Mouse (Mus musculus) lung, adult 2 months (tissue): ENCODE data around the gene Ldb3. TPM values are rescaled to one million over a fixed set of nuclear protein-coding genes. Genes with fewer than 3 reads are reported as not detected.

ENCODE experiments used
- DNase-seq: peaks from one replicate; pipeline ENCODE4 v3.0.0; 2022
- H3K4me1 ChIP-seq: fragments of 200-500 bp; 2 replicates; pipeline ENCODE4 v1.6.1; 2011; ENCODE audit warnings: low read length; ENCODE audit not compliant: control insufficient read depth, insufficient read depth
- H3K4me3 ChIP-seq: fragments of 200-500 bp; replicated peaks from 2 replicates; pipeline ENCODE3; 2011; ENCODE audit warnings: low read depth, mild to moderate bottlenecking, control low read depth, low read length; ENCODE audit errors: extremely low read depth
- CTCF ChIP-seq: fragments of 200-500 bp; IDR thresholded peaks from 2 replicates; pipeline ENCODE4 v1.5.1; 2011; ENCODE audit warnings: mild to moderate bottlenecking, low read length, control low read depth; ENCODE audit not compliant: insufficient read depth
- POLR2A ChIP-seq: fragments of 200-500 bp; IDR thresholded peaks from 2 replicates; pipeline ENCODE4 v1.6.1; 2011; ENCODE audit warnings: low read depth, mild to moderate bottlenecking, control low read depth, low read length, borderline replicate concordance; ENCODE audit errors: extremely low read depth
- WGBS: fragments of 180-500 bp; shearing (Covaris S2); methylation state at CpG from one replicate; pipeline ENCODE4 v1.1.7; 2018; 5-methylcytosine and 5-hydroxymethylcytosine counted together
- polyA plus RNA-seq: library from polyadenylated mRNA; depleted of rRNA; stranded (reverse); fragments of >200 nt; gene quantifications from 2 replicates; pipeline ENCODE4 v1.2.3, GENCODE M21; 2012

The Ldb3 gene
- polyA plus RNA-seq, 1 experiment: 81.2 TPM

- peak; percentile 81 for DNase-seq
- WGBS: 3% methylated on average over 8 of the region's 8 CpGs
These were observed 28.3 kb upstream of the Ldb3 start for GRCm38 (mm10) chr14:34616821-34617220.

GRCm38 (mm10) chr14:34615625-34616024 is 27.1 kb upstream of the Ldb3 start:
- H3K4me3 ChIP-seq: no peak overlapping the region
- no peaks in the 10 kb centered on the region for H3K4me1 ChIP-seq
- no peak for TF ChIP-seq CTCF
- no peak for DNase-seq
- WGBS: 48% methylated on average over 4 of the region's 4 CpGs

More at GRCm38 (mm10) chr14:34616821-34617220, 28.3 kb upstream of the Ldb3 start:
- Histone ChIP-seq H3K4me3 (no peak overlapping the region), H3K4me1 (no peaks in the 10 kb centered on the region)
- TF ChIP-seq POLR2A: no peak
- peak; percentile 96 for TF ChIP-seq CTCF

GRCm38 (mm10) chr14:34615082-34615481 is 26.6 kb upstream of the Ldb3 start:
- no peak overlapping the region for H3K4me3 ChIP-seq
- no peak for DNase-seq
- TF ChIP-seq CTCF: no peak
- H3K4me1 ChIP-seq: no peaks in the 10 kb centered on the region
- 2% methylated on average over 13 of the region's 13 CpGs for WGBS

DNA sequence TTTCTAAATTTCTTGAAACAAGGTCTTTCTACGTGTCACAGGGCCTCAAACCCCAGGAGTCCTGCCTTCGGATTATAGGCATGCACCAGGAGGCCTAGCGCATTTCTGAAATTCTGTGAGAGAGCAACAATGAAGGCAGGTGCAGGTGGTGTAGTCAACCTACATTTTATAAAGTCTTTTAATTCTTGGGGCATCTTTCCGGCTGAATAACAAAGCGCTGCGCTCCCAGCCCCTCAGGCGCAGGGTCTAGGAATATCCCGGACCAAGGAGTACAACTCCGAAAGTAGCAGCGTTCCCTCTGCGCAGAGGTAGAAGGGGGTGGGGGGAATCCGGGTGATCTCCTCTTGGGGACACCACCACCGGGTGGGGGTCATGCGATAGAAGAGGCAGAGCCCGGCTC is 26.1 kb upstream of the Ldb3 start:
- WGBS: 26% methylated on average over 15 of the region's 15 CpGs
- H3K4me3 ChIP-seq: no peak overlapping the region

DNA sequence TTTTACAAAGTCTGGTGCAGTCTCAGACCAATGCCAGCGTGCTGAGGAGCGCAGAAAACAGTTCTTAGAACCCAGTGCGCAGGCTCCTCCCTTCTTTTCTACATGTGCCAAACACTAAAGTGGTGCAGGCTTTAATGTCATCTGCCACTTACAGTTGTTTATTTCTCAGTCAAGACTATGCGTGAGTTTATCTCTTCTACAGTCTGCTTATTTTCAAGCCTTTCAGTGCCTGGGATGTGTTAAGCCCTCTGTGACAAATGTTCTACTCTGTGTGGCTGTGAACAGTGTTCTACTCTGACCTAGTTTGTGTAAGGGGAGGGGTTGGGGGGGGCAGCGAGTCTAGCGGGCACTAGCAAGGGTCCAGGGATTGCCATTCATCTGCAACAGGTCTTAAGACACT is 25.0 kb upstream of the Ldb3 start:
- 44% methylated on average over 6 of the region's 6 CpGs for WGBS
- H3K4me1 ChIP-seq: no peaks in the 10 kb centered on the region
- DNase-seq: no peak
- no peak for TF ChIP-seq POLR2A
- TF ChIP-seq CTCF: no peak
- no peak overlapping the region for H3K4me3 ChIP-seq

More for the DNA sequence above, 26.1 kb upstream of the Ldb3 start:
- no peak for DNase-seq
- no peak for TF ChIP-seq CTCF
- no peak for TF ChIP-seq POLR2A
- H3K4me1 ChIP-seq: no peaks in the 10 kb centered on the region

DNA sequence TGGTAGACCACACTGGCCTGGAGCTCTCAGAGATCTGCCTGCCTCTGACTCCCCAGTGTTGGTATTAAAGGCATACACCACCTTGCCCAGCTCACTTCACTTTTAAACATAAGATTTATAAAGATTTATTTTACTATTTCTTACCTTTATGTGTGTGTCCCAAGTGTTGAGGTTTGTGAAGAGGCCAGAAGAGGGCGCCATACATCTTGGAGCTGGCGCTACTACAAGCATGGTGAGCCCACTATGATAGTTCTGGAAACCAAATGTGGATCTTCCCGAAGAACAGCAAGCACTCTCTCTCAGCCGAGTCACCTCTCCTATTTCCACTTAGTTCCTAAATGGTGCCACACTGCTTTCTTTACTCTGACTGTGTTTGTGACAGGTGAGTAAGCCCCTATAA is 23.7 kb upstream of the Ldb3 start:
- Histone ChIP-seq H3K4me3 (no peak overlapping the region), H3K4me1 (no peaks in the 10 kb centered on the region)
- TF ChIP-seq POLR2A: no peak
- 0 out of 2 replicates have a peak, but pooled peaks have one; percentile 9 for TF ChIP-seq CTCF
- 44% methylated on average over 4 of the region's 4 CpGs for WGBS
- no peak for DNase-seq

- no peak for TF ChIP-seq POLR2A
- no peak for TF ChIP-seq CTCF
- H3K4me3 ChIP-seq: no peak overlapping the region
- WGBS: 90% methylated on average over 4 of the region's 4 CpGs
- H3K4me1 ChIP-seq: no peaks in the 10 kb centered on the region
- DNase-seq: no peak
These were observed 23.1 kb upstream of the Ldb3 start for GRCm38 (mm10) chr14:34611591-34611990.

- DNase-seq: no peak
- H3K4me1 ChIP-seq: no peaks in the 10 kb centered on the region
- TF ChIP-seq CTCF (no peak), POLR2A (no peak)
- H3K4me3 ChIP-seq: no peak overlapping the region
- WGBS: 90% methylated on average over 7 of the region's 7 CpGs
These were observed 13.4 kb upstream of the Ldb3 start for GRCm38 (mm10) chr14:34601910-34602309.

GRCm38 (mm10) chr14:34599941-34600340 is 11.5 kb upstream of the Ldb3 start, which contains the start of gene Opn4:
Opn4 (minus strand) TSS chr14:34600142.
- DNase-seq: no peak
- WGBS: 89% methylated on average over 8 of the region's 8 CpGs
- Histone ChIP-seq H3K4me1 (no peaks in the 10 kb centered on the region), H3K4me3 (no peak within 1 kb of the TSS)
- TF ChIP-seq CTCF: no peak
- no peak for TF ChIP-seq POLR2A

DNA sequence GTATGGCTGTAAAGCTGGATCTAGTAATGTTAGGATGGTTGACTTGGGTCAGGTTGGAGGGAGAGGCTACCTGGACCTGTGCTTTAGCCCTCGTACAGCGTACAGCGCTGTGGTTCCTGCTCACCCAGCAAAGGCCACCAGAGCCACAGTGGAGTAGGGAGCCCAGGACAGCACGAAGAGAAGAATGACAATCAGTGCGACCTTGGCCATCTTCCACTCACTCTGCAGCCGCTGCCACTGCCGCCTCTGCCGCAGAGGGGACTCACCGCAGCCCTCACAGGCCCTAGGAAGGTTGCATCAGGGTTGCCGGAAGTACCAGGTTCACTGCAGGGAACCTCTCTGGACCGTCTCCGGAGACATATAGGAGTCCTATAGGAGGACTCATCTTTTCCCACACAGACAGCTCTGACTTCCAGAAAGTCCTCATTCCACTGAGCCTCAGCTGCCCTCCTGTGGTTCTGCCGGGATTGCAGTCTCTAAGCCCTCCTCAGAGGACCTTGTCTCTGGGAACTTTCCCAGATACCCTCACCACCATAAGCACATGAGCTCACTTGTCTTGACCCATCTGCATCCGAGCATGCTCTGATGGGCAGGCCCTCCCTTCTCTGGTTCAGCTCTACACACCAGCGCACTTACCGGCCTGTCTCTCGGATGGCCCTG is 7.2 kb upstream of the Ldb3 start:
- TF ChIP-seq CTCF (no peak), POLR2A (no peak)
- no peak overlapping the region for H3K4me3 ChIP-seq
- H3K4me1 ChIP-seq: no peaks in the 10 kb centered on the region
- DNase-seq: no peak
- WGBS: 79% methylated on average over 17 of the region's 17 CpGs
